Mouse (Mus musculus) gastrocnemius, adult 2 months (tissue): ENCODE measurements around the gene Zfp324. TPM values are rescaled to one million over a fixed set of nuclear protein-coding genes. Genes with fewer than 3 reads are reported as not detected.
A peak's percentile ranks its signal among the peaks of the same experiment; 100 is the strongest.

Experiments
- DNase-seq: peaks from one replicate; pipeline ENCODE4 v3.0.0; 2022
- H3K27ac ChIP-seq: fragments of 200-600 bp; 2 replicates; pipeline ENCODE4 v1.8.1; 2022; ENCODE audit warnings: mild to moderate bottlenecking
- H3K4me3 ChIP-seq: fragments of 200-600 bp; 2 replicates; pipeline ENCODE4 v1.8.1; 2022; ENCODE audit warnings: mild to moderate bottlenecking, moderate library complexity
- CTCF ChIP-seq: fragments of 200-600 bp; IDR thresholded peaks from 2 replicates; pipeline ENCODE4 v1.8.1; 2022; ENCODE audit warnings: antibody characterized with exemption, mild to moderate bottlenecking, moderate library complexity
- intact Hi-C: fragments of 180-260 bp; cut with DNase I; formaldehyde crosslinking; loops from one replicate; pipeline ENCODE4 v1.15.1; 2025
- total RNA-seq, 2 experiments: library from RNA; stranded (reverse); gene quantifications; 2 replicates each; pipeline ENCODE4 v1.2.3; 2021

Gene Zfp324
- total RNA-seq, 2 experiments from 2014 or later, result 1.5 to 2.0 TPM

GRCm38 (mm10) chr7:12943488-12943887, 22.1 kb upstream of the Zfp324 start:
- intact Hi-C loops, result no loop called here
- H3K4me3 ChIP-seq, result no peak overlapping the region
- TF ChIP-seq CTCF, result peak; percentile 41
- H3K27ac ChIP-seq, result no peak overlapping the region
- DNase-seq, result no peak

- DNase-seq, result peak; percentile 90
- intact Hi-C loops, result loop anchor here (1.0 to 2.0 kb wide), 2 partner anchors 27 to 52 kb away; partner anchors contain the start of genes Rps5 and Zscan22
- no peak for TF ChIP-seq CTCF
- Histone ChIP-seq H3K4me3 (peak overlapping the region; percentile 89), H3K27ac (peak overlapping the region; percentile 89)
These were observed 16.4 kb upstream of the Zfp324 start for GRCm38 (mm10) chr7:12949032-12949871.

- DNase-seq, result no peak
- TF ChIP-seq CTCF, result no peak
- H3K27ac ChIP-seq, result peak overlapping the region; percentile 89
- H3K4me3 ChIP-seq, result peak overlapping the region; percentile 89
- intact Hi-C loops, result loop anchor here (1.0 to 2.0 kb wide), 2 partner anchors 28 to 53 kb away; partner anchors contain the start of genes Rps5 and Zscan22
These were observed 15.8 kb upstream of the Zfp324 start for GRCm38 (mm10) chr7:12949872-12950229.

- intact Hi-C loops, result no loop called here
- Histone ChIP-seq H3K4me3 (no peak overlapping the region), H3K27ac (no peak overlapping the region)
- no peak for TF ChIP-seq CTCF
- no peak for DNase-seq
These were observed 10.7 kb upstream of the Zfp324 start for GRCm38 (mm10) chr7:12954896-12955295.

- Histone ChIP-seq H3K4me3 (no peak overlapping the region), H3K27ac (no peak overlapping the region)
- DNase-seq, result no peak
- intact Hi-C loops, result no loop called here
- TF ChIP-seq CTCF, result no peak
These were observed 8.1 kb upstream of the Zfp324 start for GRCm38 (mm10) chr7:12957511-12957910.

GRCm38 (mm10) chr7:12958948-12959347, 6.7 kb upstream of the Zfp324 start:
- Histone ChIP-seq H3K4me3 (no peak overlapping the region), H3K27ac (no peak overlapping the region)
- intact Hi-C loops, result no loop called here
- TF ChIP-seq CTCF, result no peak
- DNase-seq, result no peak

- Histone ChIP-seq H3K27ac (no peak overlapping the region), H3K4me3 (no peak overlapping the region)
- no peak for DNase-seq
- intact Hi-C loops, result loop anchor here (5.0 kb wide), 1 partner anchor 37 kb away; the partner anchor contains the start of gene Rps5
- no peak for TF ChIP-seq CTCF
These were observed 5.9 kb upstream of the Zfp324 start for GRCm38 (mm10) chr7:12959718-12960117.

GRCm38 (mm10) chr7:12961511-12962141, 4.0 kb upstream of the Zfp324 start:
- Histone ChIP-seq H3K27ac (peak overlapping the region; percentile 85), H3K4me3 (peak overlapping the region; percentile 76)
- intact Hi-C loops, result loop anchor here (5.0 kb wide), 1 partner anchor 39 kb away; the partner anchor contains the start of gene Rps5
- DNase-seq, result peak; percentile 44
- no peak for TF ChIP-seq CTCF

- no peak for TF ChIP-seq CTCF
- Histone ChIP-seq H3K27ac (peak overlapping the region; percentile 93), H3K4me3 (peak overlapping the region; percentile 98)
- intact Hi-C loops, result no loop called here
- peak; percentile 72 for DNase-seq
These were observed 637 bp downstream of the Zfp324 start for GRCm38 (mm10) chr7:12966104-12966845.

GRCm38 (mm10) chr7:12970906-12971305, 5.3 kb downstream of the Zfp324 start:
- no peak for TF ChIP-seq CTCF
- intact Hi-C loops, result no loop called here
- Histone ChIP-seq H3K4me3 (no peak overlapping the region), H3K27ac (no peak overlapping the region)
- DNase-seq, result no peak

- TF ChIP-seq CTCF, result no peak
- intact Hi-C loops, result loop anchor here (5.0 kb wide), 1 partner anchor 44 kb away; no protein-coding TSS in a partner anchor
- H3K27ac ChIP-seq, result peak within 1 kb of the TSS; percentile 98
- DNase-seq, result peak; percentile 100
- H3K4me3 ChIP-seq, result peak within 1 kb of the TSS; percentile 87
These were observed 12.2 kb downstream of the Zfp324 start, which contains the start of gene Zfp446 for GRCm38 (mm10) chr7:12977682-12978389. TSS of gene Zfp446 (plus strand) at chr7:12977848.
